In the genomic region with DNA sequence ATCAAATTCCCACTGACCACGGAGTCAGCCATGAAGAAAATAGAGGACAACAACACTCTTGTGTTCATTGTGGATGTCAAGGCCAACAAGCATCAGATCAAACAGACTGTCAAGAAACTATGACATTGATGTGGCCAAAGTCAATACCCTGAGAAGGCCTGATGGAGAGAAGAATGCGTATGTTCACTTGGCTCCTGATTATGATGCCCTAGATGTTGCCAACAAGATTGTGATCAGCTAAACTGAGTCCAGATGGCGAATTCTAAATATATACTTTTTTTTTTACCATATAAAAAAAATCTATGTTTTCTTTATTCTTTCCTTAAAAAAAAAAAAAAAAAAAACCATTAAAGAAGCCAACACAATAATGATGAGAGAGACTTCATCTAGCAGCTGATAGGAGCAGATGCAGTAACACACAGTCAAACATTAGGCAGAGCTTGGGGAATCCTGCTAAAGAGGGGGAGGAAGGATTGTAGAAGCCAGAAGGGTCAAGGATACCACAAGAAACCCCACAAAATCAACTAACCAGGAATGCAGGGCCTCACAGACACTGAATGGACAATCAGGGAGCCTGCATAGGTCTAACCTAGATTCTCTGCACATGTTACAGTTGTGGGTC, we compare ENCODE assay signal across 23 mouse cellular contexts. TPM values are rescaled to one million over a fixed set of nuclear protein-coding genes. Genes with fewer than 3 reads are reported as not detected.
A peak's percentile ranks its signal among the peaks of the same experiment; 100 is the strongest.
DNase-seq lines count a peak whose midpoint lies in the region; ATAC-seq lines count a peak whose summit lies in the region.
"Had no signal": no experiment of that assay in that cellular context is flagged by ENCODE, and none has a peak within 500 bp of the region (broad histone marks: within the 10 kb centered on the region; RNA-seq: fewer than 3 reads in every experiment).

No protein-coding gene starts in this region.

- H3K27ac ChIP-seq in embryonic facial prominence, embryonic 12.5 days = 0 out of 2 replicates have a peak overlapping the region, but pooled peaks have one; percentile 5
- no peak overlapping the region for H3K27ac ChIP-seq in embryonic facial prominence, embryonic 10.5 days (replicated peaks)
- peak overlapping the region; percentile 91 for H3K27ac ChIP-seq in heart, embryonic 13.5 days (replicated peaks)
- H3K27ac ChIP-seq in limb, embryonic 13.5 days = peak overlapping the region; percentile 73
- no peak overlapping the region for H3K27ac ChIP-seq in limb, embryonic 10.5 days
- H3K27ac ChIP-seq: hindbrain, embryonic 15.5 days; intestine, embryonic 15.5 days; midbrain, embryonic 13.5 days had no signal

- H3K4me3 ChIP-seq in embryonic facial prominence, embryonic 12.5 days = no peak overlapping the region
- H3K4me3 ChIP-seq in embryonic facial prominence, embryonic 10.5 days = no peak overlapping the region
- H3K4me3 ChIP-seq in heart, embryonic 13.5 days = no peak overlapping the region
- no peak overlapping the region for H3K4me3 ChIP-seq in limb, embryonic 13.5 days
- no peak overlapping the region for H3K4me3 ChIP-seq in limb, embryonic 10.5 days
- H3K4me3 ChIP-seq: erythroblast, embryonic 14.5 days; gastrocnemius, adult 2 months; hindbrain, embryonic 15.5 days; intestine, embryonic 15.5 days; midbrain, embryonic 13.5 days had no signal

- ATAC-seq in embryonic facial prominence, embryonic 12.5 days (ENCODE audit: insufficient number of reproducible peaks, insufficient read depth, low FRiP score, low TSS enrichment) = no peak
- ATAC-seq in heart, embryonic 13.5 days (ENCODE audit: extremely low read depth, insufficient number of reproducible peaks, low FRiP score, low TSS enrichment) = no peak
- no peak for ATAC-seq in limb, embryonic 13.5 days (ENCODE audit: low FRiP score, low read depth)
- no peak for ATAC-seq in erythroid progenitor cell, adult 5-6 weeks (replicated peaks; ENCODE audit: low FRiP score, poor library complexity, severe bottlenecking)
- ATAC-seq: activated CD4-positive, CD25-positive, alpha-beta regulatory T cell, adult 4 months; CD4-positive, CD25-positive, alpha-beta regulatory T cell, adult 4 months; midbrain, embryonic 13.5 days had no signal

- H3K4me1 ChIP-seq in embryonic facial prominence, embryonic 12.5 days = no peaks in the 10 kb centered on the region
- no peaks in the 10 kb centered on the region for H3K4me1 ChIP-seq in embryonic facial prominence, embryonic 10.5 days
- peaks cover 18% of the 10 kb centered on the region for H3K4me1 ChIP-seq in heart, embryonic 13.5 days
- H3K4me1 ChIP-seq in limb, embryonic 13.5 days = peaks cover 8% of the 10 kb centered on the region; the same call in 1 of the 2 replicates
- H3K4me1 ChIP-seq in limb, embryonic 10.5 days = no peaks in the 10 kb centered on the region
- H3K4me1 ChIP-seq: hindbrain, embryonic 15.5 days; intestine, embryonic 15.5 days; midbrain, embryonic 13.5 days had no signal

- H3K9me3 ChIP-seq in embryonic facial prominence, embryonic 12.5 days = no peaks in the 10 kb centered on the region
- no peaks in the 10 kb centered on the region for H3K9me3 ChIP-seq in embryonic facial prominence, embryonic 10.5 days
- peaks cover 7% of the 10 kb centered on the region; the same call in 1 of the 2 replicates for H3K9me3 ChIP-seq in heart, embryonic 13.5 days
- no peaks in the 10 kb centered on the region for H3K9me3 ChIP-seq in limb, embryonic 13.5 days
- no peaks in the 10 kb centered on the region for H3K9me3 ChIP-seq in limb, embryonic 10.5 days (replicated peaks)
- H3K9me3 ChIP-seq: hindbrain, embryonic 15.5 days; intestine, embryonic 15.5 days; midbrain, embryonic 13.5 days had no signal

- no peak overlapping the region for H3K4me2 ChIP-seq in embryonic facial prominence, embryonic 12.5 days (replicated peaks)
- no peak overlapping the region for H3K4me2 ChIP-seq in heart, embryonic 13.5 days
- H3K4me2 ChIP-seq in limb, embryonic 13.5 days (replicated peaks) = no peak overlapping the region
- H3K4me2 ChIP-seq: hindbrain, embryonic 15.5 days; intestine, embryonic 15.5 days; midbrain, embryonic 13.5 days had no signal

- WGBS in embryonic facial prominence, embryonic 12.5 days = 79% methylated on average over 3 of the region's 3 CpGs
- WGBS in embryonic facial prominence, embryonic 10.5 days = 89% methylated on average over 3 of the region's 3 CpGs
- WGBS in heart, embryonic 13.5 days = 79% methylated on average over 3 of the region's 3 CpGs
- 89% methylated on average over 3 of the region's 3 CpGs for WGBS in limb, embryonic 13.5 days
- 90% methylated on average over 3 of the region's 3 CpGs for WGBS in limb, embryonic 10.5 days

- no peak overlapping the region for H3K9ac ChIP-seq in embryonic facial prominence, embryonic 12.5 days
- H3K9ac ChIP-seq in heart, embryonic 13.5 days = no peak overlapping the region
- no peak overlapping the region for H3K9ac ChIP-seq in limb, embryonic 13.5 days
- H3K9ac ChIP-seq: hindbrain, embryonic 15.5 days; intestine, embryonic 15.5 days; midbrain, embryonic 13.5 days had no signal

- intact Hi-C loops in heart, postnatal 25 days (cut with DNase I) = no loop called here

- H3K27me3 ChIP-seq in embryonic facial prominence, embryonic 12.5 days = no peaks in the 10 kb centered on the region
- H3K27me3 ChIP-seq in embryonic facial prominence, embryonic 10.5 days (replicated peaks; ENCODE audit: low read depth, poor library complexity, severe bottlenecking) = no peaks in the 10 kb centered on the region
- H3K27me3 ChIP-seq in heart, embryonic 13.5 days (replicated peaks) = no peaks in the 10 kb centered on the region
- no peaks in the 10 kb centered on the region for H3K27me3 ChIP-seq in limb, embryonic 13.5 days
- H3K27me3 ChIP-seq in limb, embryonic 10.5 days (ENCODE audit: low read depth, poor library complexity, severe bottlenecking) = no peaks in the 10 kb centered on the region
- H3K27me3 ChIP-seq: hindbrain, embryonic 15.5 days; intestine, embryonic 15.5 days; midbrain, embryonic 13.5 days had no signal

- DNase-seq in embryonic facial prominence, embryonic 10.5 days (ENCODE audit: low spot score) = no peak
- no peak for DNase-seq in heart, postnatal 25 days (ENCODE audit: low spot score)
- no peak for DNase-seq in limb, embryonic 10.5 days (ENCODE audit: low spot score)
- DNase-seq in natural killer cell, adult 2 months (ENCODE audit: low spot score in 2 of 2) = no peak
- DNase-seq: adrenal gland, postnatal 10 days; cerebellum, adult 11-12 months; cerebellum, postnatal 14 days; embryo, embryonic 11 days; gastrocnemius, adult 2 months; kidney, adult 9 months; liver; spleen, adult 18-20 months; thymus, postnatal 25 days had no signal

- H3K36me3 ChIP-seq in embryonic facial prominence, embryonic 12.5 days = no peaks in the 10 kb centered on the region
- no peaks in the 10 kb centered on the region for H3K36me3 ChIP-seq in embryonic facial prominence, embryonic 10.5 days (replicated peaks)
- H3K36me3 ChIP-seq in heart, embryonic 13.5 days = no peaks in the 10 kb centered on the region
- H3K36me3 ChIP-seq in limb, embryonic 13.5 days = no peaks in the 10 kb centered on the region
- no peaks in the 10 kb centered on the region for H3K36me3 ChIP-seq in limb, embryonic 10.5 days
- H3K36me3 ChIP-seq: hindbrain, embryonic 15.5 days; intestine, embryonic 15.5 days; midbrain, embryonic 13.5 days had no signal

RNA-seq across cellular contexts. Expression of a gene that starts 15.2 kb away (rescaled TPM):
- 0.11 and 0.12 TPM in 2 replicates for polyA plus RNA-seq in embryonic facial prominence, embryonic 12.5 days (2016; fragmentation: Nextera tagmentation; extraction: Ambion mirVana)
- polyA plus RNA-seq in embryonic facial prominence, embryonic 10.5 days (2016; fragmentation: Nextera tagmentation; extraction: Ambion mirVana) = 0.15 TPM in 2 replicates
- polyA plus RNA-seq in heart, embryonic 13.5 days (2015; fragmentation: Nextera tagmentation; extraction: Ambion mirVana) = 0.19 and 0.23 TPM in 2 replicates
- total RNA-seq in heart, postnatal 25 days (2021) = 1 to 10 TPM; 1.8 to 2.3 TPM
- polyA plus RNA-seq in limb, embryonic 13.5 days (2015; fragmentation: Nextera tagmentation; extraction: Ambion mirVana) = 0.09 and 0.23 TPM in 2 replicates
- polyA plus RNA-seq in limb, embryonic 10.5 days (2016; fragmentation: Nextera tagmentation; extraction: Ambion mirVana) = 0.04 and 0.10 TPM in 2 replicates
- total RNA-seq in erythroid progenitor cell, adult 5-6 weeks (2015; ENCODE audit: low replicate concordance) = not detected in 2 replicates
- total RNA-seq in erythroid progenitor cell, adult 5-6 weeks (2017; ENCODE audit: low replicate concordance) = not detected in 2 replicates
- polyA plus RNA-seq: activated CD4-positive, CD25-positive, alpha-beta regulatory T cell, adult 4 months; erythroblast, embryonic 14.5 days had no signal

Comparison
In these comparisons a context has a peak if more than half of its experiments do, and no peak if none do; other contexts are left out.
1. H3K27ac ChIP-seq: peak in embryonic facial prominence, embryonic 12.5 days (single experiment), heart, embryonic 13.5 days (single experiment) and limb, embryonic 13.5 days (single experiment); none in embryonic facial prominence, embryonic 10.5 days (single experiment) and limb, embryonic 10.5 days (single experiment).